Mouse (Mus musculus): ENCODE measurements at regions not wholly inside any gene's neighbourhood (a gene's known extent, or its start where the extent isn't known, plus 50 kb on each side); places are given as distances from the start of the nearest gene placed in this dataset.

DNA sequence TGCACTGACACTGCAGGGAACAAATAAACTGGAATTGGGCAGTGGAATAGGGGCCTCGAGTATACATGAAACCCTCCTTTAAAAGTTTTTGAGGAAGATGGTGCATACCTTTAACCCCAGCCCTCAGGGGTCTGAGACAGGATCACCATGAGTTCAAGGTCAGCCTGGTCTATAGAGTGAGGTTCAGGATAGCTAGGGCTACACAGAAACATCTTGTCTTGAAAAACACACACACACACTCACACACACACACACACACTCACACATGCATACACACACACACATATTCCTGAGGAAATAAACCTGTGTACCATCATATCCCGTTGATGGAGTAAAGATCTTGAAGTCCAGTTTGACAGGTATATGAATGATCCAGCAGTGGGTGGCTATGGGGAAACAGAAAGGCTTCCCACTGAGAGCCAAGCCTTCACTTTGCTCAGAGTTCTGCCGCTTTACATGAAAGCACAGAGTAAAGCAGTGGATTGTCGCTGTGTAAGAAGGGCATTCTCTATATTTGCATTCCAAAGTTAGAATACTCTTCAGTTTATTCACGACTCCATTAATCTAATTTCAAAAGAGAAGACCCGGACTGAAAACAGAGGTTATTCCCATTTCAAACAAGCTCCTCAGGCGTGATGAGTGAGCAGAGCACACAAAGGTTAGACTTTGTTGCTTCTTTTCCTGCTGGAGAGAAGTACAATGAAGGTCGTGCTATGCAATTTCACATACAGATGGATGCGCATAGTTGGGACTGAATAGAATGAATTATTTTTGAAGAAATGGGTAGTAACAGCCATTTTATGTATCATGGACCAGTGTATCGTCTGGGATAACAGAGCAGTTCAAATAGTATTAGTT lies 508.4 kb downstream of the Olfm4 start:
- TF ChIP-seq CTCF (IDR thresholded peaks at IDR 0.05; ENCODE audit: borderline replicate concordance, extremely low read depth, insufficient read depth, insufficient read length) (no peak), POLR2A (IDR thresholded peaks at IDR 0.05; ENCODE audit: borderline replicate concordance, extremely low read depth, insufficient read depth, insufficient read length, poor library complexity, severe bottlenecking) (no peak)
